Mouse (Mus musculus): ENCODE measurements around the gene Serinc4. TPM values are rescaled to one million over a fixed set of nuclear protein-coding genes. Genes with fewer than 3 reads are reported as not detected.

The Serinc4 gene
- total RNA-seq, 2 experiments from 2014 or later = 0.22 TPM; not detected in 1

GRCm38 (mm10) chr2:121448136-121448535, 8.4 kb downstream of the Serinc4 start:
- no peak for ATAC-seq (ENCODE audit: poor library complexity, severe bottlenecking)

- no peak for ATAC-seq (ENCODE audit: poor library complexity, severe bottlenecking)
Measured at GRCm38 (mm10) chr2:121447006-121447405, 9.6 kb downstream of the Serinc4 start.

- no peak for ATAC-seq (ENCODE audit: poor library complexity, severe bottlenecking)
Measured at GRCm38 (mm10) chr2:121446506-121446905, 10.1 kb downstream of the Serinc4 start.

GRCm38 (mm10) chr2:121445117-121445516, 11.5 kb downstream of the Serinc4 start:
- ATAC-seq (ENCODE audit: poor library complexity, severe bottlenecking) = no peak

GRCm38 (mm10) chr2:121444178-121444577, 12.4 kb downstream of the Serinc4 start, which contains the start of gene Ell3:
Gene Ell3 (minus strand): TSS chr2:121444278.
- no peak for ATAC-seq (ENCODE audit: poor library complexity, severe bottlenecking)

- ATAC-seq (ENCODE audit: poor library complexity, severe bottlenecking) = no peak
Measured at GRCm38 (mm10) chr2:121443068-121443349, 13.6 kb downstream of the Serinc4 start.

- peak; percentile 98 for ATAC-seq (ENCODE audit: poor library complexity, severe bottlenecking)
Measured at GRCm38 (mm10) chr2:121442259-121443067, 14.1 kb downstream of the Serinc4 start.

- ATAC-seq (ENCODE audit: poor library complexity, severe bottlenecking) = no peak
Measured at GRCm38 (mm10) chr2:121441800-121442199, 14.8 kb downstream of the Serinc4 start.

- ATAC-seq (ENCODE audit: poor library complexity, severe bottlenecking) = no peak
Measured at GRCm38 (mm10) chr2:121440834-121441605, 15.6 kb downstream of the Serinc4 start.

GRCm38 (mm10) chr2:121439746-121440145, 16.8 kb downstream of the Serinc4 start:
- no peak for ATAC-seq (ENCODE audit: poor library complexity, severe bottlenecking)

- ATAC-seq (ENCODE audit: poor library complexity, severe bottlenecking) = peak; percentile 76
Measured at GRCm38 (mm10) chr2:121434854-121435253, 21.7 kb downstream of the Serinc4 start.

GRCm38 (mm10) chr2:121425890-121426289, 30.7 kb downstream of the Serinc4 start:
- no peak for ATAC-seq (ENCODE audit: poor library complexity, severe bottlenecking)

GRCm38 (mm10) chr2:121423166-121423565, 33.4 kb downstream of the Serinc4 start:
- no peak for ATAC-seq (ENCODE audit: poor library complexity, severe bottlenecking)

- ATAC-seq (ENCODE audit: poor library complexity, severe bottlenecking) = no peak
Measured at GRCm38 (mm10) chr2:121418476-121418875, 38.1 kb downstream of the Serinc4 start.

- ATAC-seq (ENCODE audit: poor library complexity, severe bottlenecking) = no peak
Measured at GRCm38 (mm10) chr2:121416356-121416755, 40.2 kb downstream of the Serinc4 start.

GRCm38 (mm10) chr2:121415591-121415990, 41.0 kb downstream of the Serinc4 start:
- ATAC-seq (ENCODE audit: poor library complexity, severe bottlenecking) = no peak

- ATAC-seq (ENCODE audit: poor library complexity, severe bottlenecking) = no peak
Measured at GRCm38 (mm10) chr2:121415103-121415502, 41.5 kb downstream of the Serinc4 start.

- peak; percentile 14 for ATAC-seq (ENCODE audit: poor library complexity, severe bottlenecking)
Measured at GRCm38 (mm10) chr2:121414139-121414685, 42.4 kb downstream of the Serinc4 start.

- ATAC-seq (ENCODE audit: poor library complexity, severe bottlenecking) = peak; percentile 92
Measured at GRCm38 (mm10) chr2:121413387-121414042, 43.1 kb downstream of the Serinc4 start, which contains the start of the genes Pdia3 and Catsper2. Gene Pdia3 (plus strand): TSS chr2:121413775. Gene Catsper2 (minus strand): TSS chr2:121413792.

GRCm38 (mm10) chr2:121412843-121413386, 43.7 kb downstream of the Serinc4 start:
- no peak for ATAC-seq (ENCODE audit: poor library complexity, severe bottlenecking)

GRCm38 (mm10) chr2:121408160-121408559, 48.4 kb downstream of the Serinc4 start:
- peak; percentile 90 for ATAC-seq (ENCODE audit: poor library complexity, severe bottlenecking)
